Mouse (Mus musculus) hindbrain, embryonic 13.5 days (tissue): ENCODE data around the gene Snu13. TPM values are rescaled to one million over a fixed set of nuclear protein-coding genes. Genes with fewer than 3 reads are reported as not detected.
A peak's percentile ranks its signal among the peaks of the same experiment; 100 is the strongest.

ENCODE experiments used
- ATAC-seq: fragments of 200-750 bp; cut with Nextera tagmentation; 2 replicates; pipeline ENCODE4 v1.8.0; 2017; ENCODE audit warnings: moderate TSS enrichment; ENCODE audit not compliant: low FRiP score
- H3K27ac ChIP-seq: fragments of 300-500 bp; sonication (generic); 2 replicates; pipeline ENCODE4 v1.5.1; 2015; ENCODE audit warnings: inconsistent platforms, mild to moderate bottlenecking, moderate library complexity
- H3K27me3 ChIP-seq: fragments of 300-500 bp; sonication (generic); 2 replicates; pipeline ENCODE4 v1.6.1; 2015; ENCODE audit warnings: mild to moderate bottlenecking, inconsistent platforms
- H3K36me3 ChIP-seq: fragments of 300-500 bp; sonication (generic); 2 replicates; pipeline ENCODE4 v1.6.1; 2015; ENCODE audit warnings: mild to moderate bottlenecking, inconsistent platforms
- H3K4me1 ChIP-seq: fragments of 300-500 bp; sonication (generic); replicated peaks from 2 replicates; pipeline ENCODE4 v1.6.1; 2015; ENCODE audit warnings: inconsistent platforms
- H3K4me2 ChIP-seq: fragments of 300-500 bp; sonication (generic); 2 replicates; pipeline ENCODE4 v1.6.1; 2015; ENCODE audit warnings: inconsistent platforms, mild to moderate bottlenecking, moderate library complexity
- H3K4me3 ChIP-seq: fragments of 300-500 bp; sonication (generic); 2 replicates; pipeline ENCODE4 v1.5.1; 2015; ENCODE audit warnings: mild to moderate bottlenecking, inconsistent platforms
- H3K9ac ChIP-seq: fragments of 300-500 bp; sonication (generic); 2 replicates; pipeline ENCODE4 v1.6.1; 2015; ENCODE audit warnings: mild to moderate bottlenecking, inconsistent platforms
- H3K9me3 ChIP-seq: fragments of 300-500 bp; sonication (generic); 2 replicates; pipeline ENCODE4 v1.6.1; 2016; ENCODE audit warnings: inconsistent platforms
- WGBS: fragments of 180-500 bp; shearing (Covaris S2); methylation state at CpG from one replicate; pipeline ENCODE4 v1.1.7; 2015; 5-methylcytosine and 5-hydroxymethylcytosine counted together
- polyA plus RNA-seq: library from polyadenylated mRNA; unstranded; fragments of >200 nt; fragmentation: Nextera tagmentation; extraction: Ambion mirVana; gene quantifications from 2 replicates; pipeline ENCODE4 v1.2.1, GENCODE M21; 2015

The Snu13 gene
- polyA plus RNA-seq, 1 experiment from 2014 or later, result 225 TPM

- Histone ChIP-seq H3K9ac (no peak overlapping the region), H3K4me1 (peaks cover 2% of the 10 kb centered on the region; the same call in 1 of the 2 replicates), H3K27me3 (no peaks in the 10 kb centered on the region), H3K36me3 (peaks cover 78% of the 10 kb centered on the region), H3K4me2 (no peak overlapping the region), H3K4me3 (no peak overlapping the region), H3K27ac (no peak overlapping the region), H3K9me3 (no peaks in the 10 kb centered on the region)
- WGBS, result 87% methylated on average over 13 of the region's 13 CpGs
- no peak for ATAC-seq
Observed at GRCm38 (mm10) chr15:82022535-82023088, 24.8 kb downstream of the Snu13 start.

- no peaks in the 10 kb centered on the region for H3K9me3 ChIP-seq
- no peak overlapping the region for H3K4me2 ChIP-seq
- no peak overlapping the region for H3K9ac ChIP-seq
- H3K27me3 ChIP-seq, result no peaks in the 10 kb centered on the region
- peaks cover 22% of the 10 kb centered on the region for H3K4me1 ChIP-seq
- no peak for ATAC-seq
- H3K27ac ChIP-seq, result no peak overlapping the region
- H3K4me3 ChIP-seq, result no peak overlapping the region
- 92% methylated on average over 3 of the region's 3 CpGs for WGBS
- peaks cover 45% of the 10 kb centered on the region for H3K36me3 ChIP-seq
Observed at GRCm38 (mm10) chr15:82019288-82019687, 28.1 kb downstream of the Snu13 start.

DNA sequence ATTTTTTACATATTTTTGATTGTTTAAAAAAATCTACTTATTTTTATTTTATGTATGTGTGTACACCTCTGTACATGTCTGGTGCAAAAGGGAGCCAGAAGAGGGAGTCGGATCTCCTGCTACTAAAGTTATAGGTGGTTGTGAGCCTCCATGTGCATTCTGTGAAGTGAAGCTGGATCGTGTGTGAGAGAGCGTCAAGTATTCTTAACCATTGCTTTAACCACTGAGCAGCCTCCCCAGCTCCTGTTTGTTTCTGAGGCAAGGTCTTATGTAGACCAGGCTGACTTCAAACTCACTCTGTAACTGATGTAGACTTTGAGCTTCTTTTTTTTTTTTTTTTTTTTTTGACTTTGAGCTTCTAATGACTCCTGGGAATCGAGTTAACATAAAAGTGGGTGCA lies 29.9 kb downstream of the Snu13 start:
- H3K9ac ChIP-seq, result no peak overlapping the region
- H3K27ac ChIP-seq, result no peak overlapping the region
- H3K9me3 ChIP-seq, result no peaks in the 10 kb centered on the region
- H3K4me1 ChIP-seq, result peaks cover 35% of the 10 kb centered on the region
- H3K27me3 ChIP-seq, result no peaks in the 10 kb centered on the region
- no peak overlapping the region for H3K4me3 ChIP-seq
- H3K4me2 ChIP-seq, result 0 out of 2 replicates have a peak overlapping the region, but pooled peaks have one; percentile 19
- ATAC-seq, result no peak
- peaks cover 27% of the 10 kb centered on the region for H3K36me3 ChIP-seq
- WGBS, result 81% methylated on average over 4 of the region's 4 CpGs

DNA sequence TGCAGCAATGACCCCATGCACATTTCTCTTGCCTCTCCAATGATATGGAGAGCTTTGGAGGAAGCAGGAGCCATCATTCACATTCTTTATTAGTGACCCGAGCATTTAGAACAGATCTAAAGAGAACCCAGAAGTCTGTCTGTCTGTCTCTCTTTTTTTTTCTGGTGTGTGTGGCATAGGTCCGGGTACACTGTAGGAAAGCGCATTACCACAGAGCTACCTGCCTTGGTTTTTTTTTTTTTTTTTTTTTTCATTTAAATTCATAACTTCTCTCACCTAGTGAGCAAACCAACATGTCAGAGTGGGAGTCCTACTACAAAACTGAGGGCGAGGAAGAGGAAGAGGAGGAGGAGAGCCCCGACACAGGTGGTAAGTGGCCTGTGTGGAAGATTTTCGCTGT lies 30.6 kb downstream of the Snu13 start:
- peak overlapping the region; percentile 80 for H3K4me3 ChIP-seq
- peak overlapping the region; percentile 80 for H3K9ac ChIP-seq
- no peak; the same call in 1 of the 2 replicates for ATAC-seq
- peak overlapping the region; percentile 88 for H3K4me2 ChIP-seq
- peaks cover 35% of the 10 kb centered on the region for H3K4me1 ChIP-seq
- peaks cover 23% of the 10 kb centered on the region for H3K36me3 ChIP-seq
- WGBS, result 27% methylated on average over 6 of the region's 6 CpGs
- H3K27me3 ChIP-seq, result no peaks in the 10 kb centered on the region
- peak overlapping the region; percentile 81 for H3K27ac ChIP-seq
- H3K9me3 ChIP-seq, result no peaks in the 10 kb centered on the region

GRCm38 (mm10) chr15:82016101-82016808 lies 31.1 kb downstream of the Snu13 start:
- Histone ChIP-seq H3K4me3 (peak overlapping the region; percentile 80), H3K9me3 (no peaks in the 10 kb centered on the region), H3K4me2 (peak overlapping the region; percentile 88), H3K9ac (peak overlapping the region; percentile 90), H3K36me3 (peaks cover 18% of the 10 kb centered on the region), H3K27ac (peak overlapping the region; percentile 85), H3K4me1 (peaks cover 35% of the 10 kb centered on the region), H3K27me3 (no peaks in the 10 kb centered on the region)
- under 1% methylated on average over 53 of the region's 53 CpGs for WGBS
- peak; percentile 97 for ATAC-seq

DNA sequence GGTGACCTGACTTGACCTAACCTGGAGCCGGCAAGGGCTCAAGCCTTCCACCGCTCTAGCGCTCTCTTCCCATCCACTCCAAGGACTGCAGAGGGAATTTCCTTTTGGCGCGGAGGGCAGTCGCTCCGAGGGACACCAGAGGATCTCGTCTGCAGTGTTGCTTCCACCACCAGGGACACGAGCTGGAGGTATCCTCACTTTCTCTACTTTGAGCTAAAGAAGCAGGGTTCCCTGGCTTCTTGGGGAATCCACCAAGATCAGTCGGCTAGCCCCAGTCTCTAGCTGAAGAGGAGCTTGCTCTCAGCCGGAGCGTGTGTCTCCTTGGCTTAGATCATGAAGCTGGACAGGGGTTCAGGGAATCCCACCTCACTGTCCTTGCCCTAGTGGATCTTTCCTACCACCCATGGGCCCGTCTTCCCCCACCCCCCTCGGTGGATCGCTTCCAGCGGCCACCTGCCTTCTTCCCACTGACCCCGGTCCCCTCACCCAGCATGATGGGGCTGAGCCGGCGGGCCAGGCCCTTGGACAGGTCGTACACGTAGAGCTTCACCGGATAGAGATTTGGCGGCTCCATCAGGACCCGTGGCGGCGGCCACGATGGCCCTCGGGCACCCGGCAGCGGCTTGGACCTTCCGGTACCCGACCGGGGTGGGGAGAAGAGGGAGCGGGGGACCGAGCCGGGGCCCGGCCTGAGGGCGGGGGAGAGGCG lies 31.9 kb downstream of the Snu13 start:
- H3K4me2 ChIP-seq, result peak overlapping the region; percentile 88
- ATAC-seq, result peak; percentile 41
- peaks cover 35% of the 10 kb centered on the region for H3K4me1 ChIP-seq
- peak overlapping the region; percentile 90 for H3K9ac ChIP-seq
- under 1% methylated on average over 36 of the region's 39 CpGs for WGBS
- peaks cover 16% of the 10 kb centered on the region for H3K36me3 ChIP-seq
- H3K9me3 ChIP-seq, result no peaks in the 10 kb centered on the region
- peak overlapping the region; percentile 80 for H3K4me3 ChIP-seq
- no peaks in the 10 kb centered on the region for H3K27me3 ChIP-seq
- H3K27ac ChIP-seq, result peak overlapping the region; percentile 85

DNA sequence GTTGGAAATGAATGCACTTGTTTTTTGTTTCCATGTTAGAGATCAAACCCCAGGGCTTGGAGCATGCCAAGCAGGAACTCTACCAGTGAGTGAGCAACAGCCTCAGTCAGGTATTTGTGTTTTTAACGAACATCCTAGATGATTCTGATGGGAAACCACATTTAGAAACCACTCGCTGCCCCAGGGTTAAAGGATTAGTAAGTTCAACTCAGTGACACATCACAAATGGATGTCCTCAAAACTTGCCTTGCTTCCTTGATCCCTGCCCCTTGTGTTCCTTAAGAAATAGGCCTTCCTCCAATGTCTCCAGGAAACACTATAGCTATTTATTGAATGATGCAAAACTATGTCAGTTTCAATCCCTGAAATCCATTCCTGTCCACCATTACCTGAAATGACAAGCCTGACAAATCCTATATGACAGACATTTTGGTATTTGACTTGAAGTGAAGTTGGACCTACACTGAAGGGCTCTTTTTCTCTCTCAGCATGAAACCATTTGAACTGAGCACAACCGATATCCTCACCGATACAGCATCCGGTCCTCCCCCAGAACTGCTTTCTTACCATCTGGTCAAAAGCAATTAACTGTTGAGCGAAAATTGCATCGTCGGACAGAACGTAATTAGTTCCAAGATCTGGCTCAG lies 32.5 kb downstream of the Snu13 start:
- Histone ChIP-seq H3K9me3 (no peaks in the 10 kb centered on the region), H3K27ac (peak overlapping the region; percentile 85), H3K4me1 (peaks cover 35% of the 10 kb centered on the region), H3K4me2 (peak overlapping the region; percentile 88), H3K36me3 (peaks cover 13% of the 10 kb centered on the region), H3K4me3 (peak overlapping the region; percentile 80), H3K27me3 (no peaks in the 10 kb centered on the region), H3K9ac (peak overlapping the region; percentile 90)
- ATAC-seq, result no peak
- 22% methylated on average over 9 of the region's 9 CpGs for WGBS

DNA sequence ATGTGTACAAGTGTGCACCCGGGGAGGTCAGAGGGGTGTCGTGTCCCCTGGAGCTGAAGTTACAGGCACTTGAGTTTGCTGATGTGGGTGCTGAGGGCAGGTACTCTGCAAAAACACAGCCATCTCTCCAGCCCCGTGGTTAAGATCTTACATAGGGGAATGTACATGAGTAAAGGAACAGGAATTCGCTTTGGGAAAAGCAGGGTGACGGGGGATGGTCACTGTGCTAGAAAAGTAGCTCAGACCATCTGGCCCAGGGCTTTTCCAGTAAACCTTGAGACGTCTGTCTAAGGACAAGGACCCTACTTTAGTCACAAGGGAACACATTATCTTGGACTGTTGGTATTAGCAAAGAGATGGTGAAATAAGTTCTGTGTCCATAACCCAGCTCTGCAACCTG lies 35.5 kb downstream of the Snu13 start:
- ATAC-seq, result no peak
- no peak overlapping the region for H3K4me3 ChIP-seq
- H3K27me3 ChIP-seq, result no peaks in the 10 kb centered on the region
- no peak overlapping the region for H3K27ac ChIP-seq
- peaks cover 29% of the 10 kb centered on the region for H3K4me1 ChIP-seq
- WGBS, result 90% methylated on average over 6 of the region's 6 CpGs
- H3K36me3 ChIP-seq, result peaks cover 3% of the 10 kb centered on the region; the same call in 1 of the 2 replicates
- H3K9ac ChIP-seq, result no peak overlapping the region
- H3K9me3 ChIP-seq, result no peaks in the 10 kb centered on the region
- H3K4me2 ChIP-seq, result no peak overlapping the region

DNA sequence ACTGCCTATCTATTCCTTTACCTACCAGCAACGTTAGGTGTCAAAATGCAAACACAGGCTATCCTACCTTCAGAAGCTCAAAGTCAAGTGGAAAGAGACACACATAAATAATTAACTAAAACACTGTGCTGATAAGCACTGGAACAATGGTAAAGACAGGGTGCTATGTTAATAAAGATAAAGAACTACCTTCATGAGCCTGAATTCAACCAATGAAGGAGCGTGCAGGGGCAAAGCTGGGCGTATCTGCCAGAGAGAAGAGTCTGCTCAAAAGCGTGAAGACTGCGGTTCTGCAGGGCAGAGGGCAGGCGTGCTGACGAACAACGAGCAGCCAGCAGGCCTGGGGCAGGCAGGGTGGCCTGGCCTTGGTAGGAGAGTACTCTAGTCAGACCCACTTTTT lies 43.1 kb downstream of the Snu13 start:
- Histone ChIP-seq H3K27ac (no peak overlapping the region), H3K9me3 (no peaks in the 10 kb centered on the region), H3K4me2 (no peak overlapping the region), H3K4me1 (no peaks in the 10 kb centered on the region), H3K36me3 (peaks cover 46% of the 10 kb centered on the region), H3K9ac (no peak overlapping the region), H3K4me3 (no peak overlapping the region), H3K27me3 (no peaks in the 10 kb centered on the region)
- no peak for ATAC-seq
- WGBS, result 93% methylated on average over 8 of the region's 8 CpGs

DNA sequence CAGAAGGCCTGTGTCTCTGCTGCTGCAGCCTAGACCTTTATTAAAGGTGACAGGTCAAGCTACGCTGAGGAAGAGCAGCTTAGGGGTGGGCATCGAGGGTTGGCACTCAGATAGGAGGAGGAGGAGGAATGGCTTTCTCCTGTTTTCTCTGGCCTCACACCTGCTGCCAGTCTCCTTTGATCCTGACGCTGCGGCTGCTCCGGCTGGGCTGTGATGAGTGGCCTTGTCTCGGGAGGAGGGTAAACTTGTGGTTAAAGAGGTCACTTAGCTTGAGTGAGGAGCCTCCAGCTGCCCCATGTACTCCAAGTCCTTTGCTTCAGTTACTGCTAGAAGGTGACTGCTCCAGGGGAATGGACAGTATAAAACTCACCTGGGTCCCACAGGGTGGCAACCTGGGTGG lies 53.4 kb downstream of the Snu13 start:
- Histone ChIP-seq H3K4me2 (no peak overlapping the region), H3K36me3 (peaks cover 71% of the 10 kb centered on the region), H3K27me3 (no peaks in the 10 kb centered on the region), H3K9me3 (no peaks in the 10 kb centered on the region), H3K9ac (no peak overlapping the region), H3K4me1 (peaks cover 4% of the 10 kb centered on the region), H3K4me3 (no peak overlapping the region), H3K27ac (no peak overlapping the region)
- no peak for ATAC-seq
- WGBS, result 88% methylated on average over 6 of the region's 6 CpGs

- WGBS, result 63% methylated on average over 7 of the region's 7 CpGs
- H3K9me3 ChIP-seq, result no peaks in the 10 kb centered on the region
- no peaks in the 10 kb centered on the region for H3K27me3 ChIP-seq
- H3K4me3 ChIP-seq, result no peak overlapping the region
- peaks cover 37% of the 10 kb centered on the region for H3K36me3 ChIP-seq
- H3K27ac ChIP-seq, result no peak overlapping the region
- H3K4me2 ChIP-seq, result no peak overlapping the region
- peaks cover 8% of the 10 kb centered on the region for H3K4me1 ChIP-seq
- ATAC-seq, result no peak
- H3K9ac ChIP-seq, result no peak overlapping the region
Observed at GRCm38 (mm10) chr15:81990549-81990948, 56.8 kb downstream of the Snu13 start.
